Mouse (Mus musculus): ENCODE measurements around the gene Creb1. TPM values are rescaled to one million over a fixed set of nuclear protein-coding genes. Genes with fewer than 3 reads are reported as not detected.

Creb1 gene
- polyA plus RNA-seq, 1 experiment from 2014 or later = 18.7 TPM

GRCm38 (mm10) chr1:64653701-64654100 lies 121.3 kb downstream of the Creb1 start:
- H3K9me3 ChIP-seq = no peaks in the 10 kb centered on the region
- WGBS = 87% methylated on average over 6 of the region's 6 CpGs
- H3K4me3 ChIP-seq = no peak overlapping the region

More at GRCm38 (mm10) chr1:64653701-64654100, 121.3 kb downstream of the Creb1 start:
- ATAC-seq (ENCODE audit: extremely low read depth, insufficient number of reproducible peaks, low FRiP score, low TSS enrichment) = no peak
- Histone ChIP-seq H3K36me3 (no peaks in the 10 kb centered on the region), H3K9ac (no peak overlapping the region), H3K27me3 (replicated peaks) (no peaks in the 10 kb centered on the region), H3K4me1 (no peaks in the 10 kb centered on the region), H3K4me2 (no peak overlapping the region), H3K27ac (replicated peaks) (no peak overlapping the region)

Other genes with a start within 250 kb of the Creb1 start
- 11.9 and 12.9 TPM in 2 replicates for gene Mettl21a, start 84.6 kb downstream of the Creb1 start, polyA plus RNA-seq (2015; fragmentation: Nextera tagmentation; extraction: Ambion mirVana)
- 2.9 and 3.9 TPM in 2 replicates for gene Ccnyl1, start 157.8 kb downstream of the Creb1 start, polyA plus RNA-seq (2015; fragmentation: Nextera tagmentation; extraction: Ambion mirVana)
- 1.1 TPM in 2 replicates for gene Fzd5, start 205.1 kb downstream of the Creb1 start, polyA plus RNA-seq (2015; fragmentation: Nextera tagmentation; extraction: Ambion mirVana)